Mouse (Mus musculus) liver, adult (tissue): ENCODE data around the gene Pclaf.

Experiments used
- GATA4 ChIP-seq: IDR thresholded peaks from 2 replicates; pipeline ENCODE4 v1.6.1; 2014; ENCODE audit warnings: mild to moderate bottlenecking, low read length; ENCODE audit not compliant: insufficient replicate concordance

The Pclaf gene

GRCm38 (mm10) chr9:65890143-65890628 lies at the start of gene Pclaf:
Gene Pclaf, plus strand, starts transcription at chr9:65890237.
- no peak for TF ChIP-seq GATA4

GRCm38 (mm10) chr9:65844421-65845165 lies 45.4 kb upstream of the Pclaf start:
- no peak for TF ChIP-seq GATA4

- no peak for TF ChIP-seq GATA4
Observed at GRCm38 (mm10) chr9:65848154-65848553, 41.9 kb upstream of the Pclaf start.

- no peak for TF ChIP-seq GATA4
Observed at GRCm38 (mm10) chr9:65850203-65850602, 39.8 kb upstream of the Pclaf start.

GRCm38 (mm10) chr9:65859656-65860055 lies 30.4 kb upstream of the Pclaf start:
- TF ChIP-seq GATA4 = no peak

GRCm38 (mm10) chr9:65884564-65885315 lies 5.3 kb upstream of the Pclaf start:
- peak; percentile 48; the same call in 1 of the 2 replicates for TF ChIP-seq GATA4

- TF ChIP-seq GATA4 = no peak
Observed at GRCm38 (mm10) chr9:65891126-65891525, 1.1 kb downstream of the Pclaf start.

- TF ChIP-seq GATA4 = no peak
Observed at GRCm38 (mm10) chr9:65896977-65897376, 6.9 kb downstream of the Pclaf start.

GRCm38 (mm10) chr9:65902879-65903278 lies 12.8 kb downstream of the Pclaf start:
- TF ChIP-seq GATA4 = no peak

GRCm38 (mm10) chr9:65903419-65903818 lies 13.4 kb downstream of the Pclaf start:
- no peak for TF ChIP-seq GATA4

GRCm38 (mm10) chr9:65908394-65909300 lies 18.6 kb downstream of the Pclaf start, which contains the start of the genes Trip4 and Csnk1g1:
Gene Trip4, minus strand, starts transcription at chr9:65908794.
Gene Csnk1g1, plus strand, starts transcription at chr9:65908924.
- no peak for TF ChIP-seq GATA4

- TF ChIP-seq GATA4 = no peak
Observed at GRCm38 (mm10) chr9:65909301-65909801, 19.3 kb downstream of the Pclaf start.

GRCm38 (mm10) chr9:65909837-65910236 lies 19.8 kb downstream of the Pclaf start:
- no peak for TF ChIP-seq GATA4

GRCm38 (mm10) chr9:65913976-65914375 lies 23.9 kb downstream of the Pclaf start:
- no peak for TF ChIP-seq GATA4

GRCm38 (mm10) chr9:65917015-65917414 lies 27.0 kb downstream of the Pclaf start:
- TF ChIP-seq GATA4 = no peak

- no peak for TF ChIP-seq GATA4
Observed at GRCm38 (mm10) chr9:65928456-65928855, 38.4 kb downstream of the Pclaf start.
